Mouse (Mus musculus): ENCODE results near the gene Cpt2.
A peak's percentile ranks its signal among the peaks of the same experiment; 100 is the strongest.

Cpt2 gene

DNA sequence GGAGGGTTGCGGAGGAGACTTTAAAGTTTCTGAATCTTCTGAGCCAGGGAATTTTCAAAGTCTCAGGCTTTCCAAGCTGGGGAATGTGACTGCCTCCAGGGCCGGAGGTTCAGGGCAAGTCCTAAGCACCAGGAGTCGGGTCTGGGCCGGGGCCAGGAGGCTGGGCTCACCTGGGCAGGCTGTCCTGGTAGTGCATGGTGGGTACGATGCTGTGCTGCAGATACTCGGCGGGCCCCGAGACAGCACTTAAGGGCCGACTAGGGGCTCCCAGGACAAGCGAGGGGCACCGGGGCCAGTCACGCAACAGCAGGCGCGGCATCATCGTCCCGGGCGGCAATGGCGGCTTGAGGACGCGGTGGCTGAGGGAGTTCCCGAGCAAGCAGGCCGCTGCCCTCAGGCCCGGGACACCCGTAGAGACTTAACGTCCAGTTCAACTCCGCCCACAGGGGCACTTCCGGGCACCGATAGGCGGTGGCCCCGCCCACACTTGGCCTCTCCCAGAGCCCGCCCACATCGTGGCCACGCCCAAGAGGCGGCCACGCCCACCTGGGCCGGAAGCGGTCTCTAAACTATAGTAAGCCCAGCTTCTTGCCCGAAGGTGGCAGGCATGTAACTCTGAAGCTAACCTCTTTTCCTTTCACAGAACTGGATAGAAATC is at the start of gene Cpt2:
Gene Cpt2, minus strand, starts transcription at position 466 of the 658 bp plus-strand sequence.
- DNase-seq (ENCODE audit: extremely low read depth, low read depth, low spot score): no peak

DNA sequence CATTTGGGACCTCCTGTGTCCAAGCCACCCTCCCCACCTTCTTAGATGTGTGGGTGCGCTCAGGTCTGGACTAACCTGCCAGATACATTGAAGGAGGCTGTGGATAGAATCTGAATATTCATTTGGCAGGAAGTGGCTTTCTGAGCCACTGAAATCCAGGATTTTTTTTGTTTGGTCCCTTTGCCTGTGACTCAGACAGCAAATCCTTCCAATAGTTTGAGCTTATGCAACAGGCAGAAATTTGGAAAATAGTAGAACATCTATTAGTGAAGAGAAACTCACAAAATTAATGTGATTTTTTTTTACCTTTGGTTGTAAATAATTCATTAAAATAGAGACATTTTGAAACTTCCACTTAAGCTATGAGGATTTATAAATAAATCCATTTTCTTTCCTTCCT is 47.8 kb upstream of the Cpt2 start:
- no peak for DNase-seq (ENCODE audit: extremely low read depth, low read depth, low spot score)

GRCm38 (mm10) chr4:107969781-107970180 is 46.4 kb upstream of the Cpt2 start:
- no peak for DNase-seq (ENCODE audit: extremely low read depth, low read depth, low spot score)

DNA sequence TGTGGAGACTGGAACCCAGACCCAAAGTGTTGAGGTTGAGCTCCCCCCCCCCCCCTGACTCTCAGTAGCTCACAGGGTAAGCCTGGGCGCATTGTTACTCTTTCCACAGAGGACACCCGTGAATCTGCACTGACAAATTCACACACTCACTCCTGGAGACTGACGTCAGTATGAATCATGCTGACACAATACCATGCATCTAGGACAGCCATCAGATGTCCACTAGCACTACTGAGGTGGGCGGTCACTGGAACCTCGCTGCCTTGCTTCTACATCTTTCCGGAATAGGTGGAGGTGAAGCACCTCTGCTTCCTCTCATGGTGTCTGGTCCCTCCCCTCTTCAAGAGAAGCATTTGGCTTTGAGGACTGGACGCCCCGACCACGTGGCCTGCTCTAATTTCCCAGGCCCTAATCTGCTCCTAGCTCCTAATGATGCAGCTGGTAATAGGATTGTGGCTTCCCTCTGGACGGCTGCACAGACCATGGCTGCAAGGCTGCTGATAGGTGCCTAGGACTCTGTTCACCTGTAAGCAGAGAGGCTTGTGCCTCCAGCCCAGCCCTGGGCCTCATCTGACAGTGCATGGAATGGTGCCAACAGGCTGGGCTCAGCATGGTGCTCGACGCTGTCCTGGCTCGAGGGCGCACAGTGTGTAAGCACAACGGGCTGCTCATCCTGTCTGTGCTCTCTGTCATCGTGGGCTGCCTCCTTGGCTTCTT is 44.7 kb upstream of the Cpt2 start, which contains the start of gene Slc1a7:
Gene Slc1a7, plus strand, starts transcription at position 367 of the 717 bp plus-strand sequence.
- DNase-seq (ENCODE audit: extremely low read depth, low read depth, low spot score): no peak

GRCm38 (mm10) chr4:107966416-107967109 is 43.2 kb upstream of the Cpt2 start:
- no peak for DNase-seq (ENCODE audit: extremely low read depth, low read depth, low spot score)

- no peak for DNase-seq (ENCODE audit: extremely low read depth, low read depth, low spot score)
These were observed 39.4 kb upstream of the Cpt2 start for GRCm38 (mm10) chr4:107962792-107963191.

DNA sequence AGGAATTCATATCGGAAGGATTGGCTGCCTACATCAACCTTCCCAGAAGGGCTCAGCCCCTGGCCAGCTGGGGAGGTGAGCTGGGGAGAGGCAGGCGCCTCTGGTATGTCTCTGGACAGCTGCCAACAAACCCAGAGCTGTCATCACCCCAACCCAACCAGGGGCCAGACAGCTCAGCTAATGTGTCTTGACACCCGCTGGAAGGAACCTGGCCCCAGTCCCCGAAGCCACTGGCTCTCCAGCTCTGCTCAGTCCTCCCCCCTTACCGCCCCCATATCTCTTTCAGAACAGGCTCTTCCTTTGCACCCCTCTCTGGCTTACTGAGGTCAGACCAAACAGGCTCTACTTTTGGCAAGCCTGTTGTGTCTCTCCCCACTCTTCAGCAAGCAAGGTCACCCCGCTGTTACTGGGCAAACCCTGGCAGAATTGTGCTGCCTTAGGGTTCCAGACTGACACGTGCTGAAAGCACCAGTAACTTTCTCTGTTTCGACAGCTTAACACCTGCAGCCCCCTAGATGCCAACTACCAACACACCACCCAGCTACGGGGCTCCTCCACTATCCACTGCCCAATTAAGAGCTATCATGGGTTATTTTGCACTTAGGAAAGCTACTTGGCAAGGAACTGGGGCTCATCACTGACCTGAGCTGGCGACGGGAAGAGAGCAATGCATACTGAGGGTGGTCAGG is 38.8 kb upstream of the Cpt2 start:
- DNase-seq (ENCODE audit: extremely low read depth, low read depth, low spot score): no peak

- DNase-seq (ENCODE audit: extremely low read depth, low read depth, low spot score): no peak
These were observed 35.1 kb upstream of the Cpt2 start for GRCm38 (mm10) chr4:107958487-107958886.

GRCm38 (mm10) chr4:107955691-107956090 is 32.3 kb upstream of the Cpt2 start:
- DNase-seq (ENCODE audit: extremely low read depth, low read depth, low spot score): no peak

- DNase-seq (ENCODE audit: extremely low read depth, low read depth, low spot score): no peak
These were observed 29.4 kb upstream of the Cpt2 start for GRCm38 (mm10) chr4:107952845-107953244.

DNA sequence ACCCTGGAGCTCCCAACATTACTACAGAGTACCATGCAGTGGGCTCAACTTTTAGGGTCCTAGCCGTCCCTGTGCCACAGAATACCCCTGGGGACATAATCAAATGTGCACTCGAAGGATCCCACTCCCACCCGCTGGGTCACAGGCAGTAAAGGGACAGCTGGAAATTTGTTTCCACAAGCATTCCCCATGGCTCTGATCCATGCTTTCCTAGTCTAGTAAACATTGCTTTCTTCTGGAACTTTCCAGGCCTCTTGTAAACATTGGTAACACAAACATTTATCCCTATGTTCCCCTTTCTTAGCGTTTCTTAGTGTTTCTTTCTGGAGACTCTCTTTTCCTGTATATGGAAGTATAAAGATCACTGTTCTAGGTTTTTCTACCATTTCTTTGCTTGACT is 26.5 kb upstream of the Cpt2 start:
- DNase-seq (ENCODE audit: extremely low read depth, low read depth, low spot score): no peak

- peak; percentile 69 for DNase-seq (ENCODE audit: extremely low read depth, low read depth, low spot score)
These were observed 20.7 kb upstream of the Cpt2 start for GRCm38 (mm10) chr4:107944141-107944540.

DNA sequence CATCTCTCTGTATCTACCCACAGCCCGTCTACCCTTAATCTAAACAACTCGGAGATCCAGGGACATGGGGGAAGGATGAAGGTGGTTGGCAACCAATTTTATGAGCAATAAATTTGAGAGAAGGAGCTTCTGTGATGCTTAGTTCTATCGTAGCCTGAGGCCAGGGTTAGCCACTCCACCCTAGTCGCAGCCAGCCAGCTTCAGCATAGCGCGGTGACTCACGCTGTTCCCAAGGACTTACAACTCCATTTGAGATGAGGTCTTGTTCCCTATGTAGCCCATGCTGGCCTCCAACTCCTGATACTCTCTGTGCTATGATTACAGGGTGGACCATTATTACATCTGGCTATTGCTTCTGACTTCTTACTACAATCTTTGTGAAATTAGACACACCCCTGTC is 19.3 kb upstream of the Cpt2 start:
- DNase-seq (ENCODE audit: extremely low read depth, low read depth, low spot score): no peak

DNA sequence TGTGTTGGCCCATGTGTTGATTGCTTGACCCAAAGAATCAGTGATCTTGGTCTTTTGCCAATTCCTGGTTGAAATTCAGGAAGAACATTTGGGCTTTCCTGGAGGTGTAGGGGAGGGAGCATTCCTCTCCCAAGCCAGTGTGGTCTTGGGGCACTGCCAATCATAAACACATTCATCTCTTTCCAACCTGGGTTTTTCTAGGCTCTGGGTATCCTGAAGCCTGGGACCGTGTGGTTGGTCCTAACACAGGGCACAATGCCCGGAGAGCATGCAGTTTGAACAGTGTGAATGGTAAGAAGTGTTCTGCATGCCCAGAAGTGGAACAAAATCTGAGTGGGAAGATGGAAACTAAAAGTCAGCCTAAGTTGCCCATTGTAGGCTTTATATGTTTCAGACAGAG is 14.7 kb upstream of the Cpt2 start:
- no peak for DNase-seq (ENCODE audit: extremely low read depth, low read depth, low spot score)

- no peak for DNase-seq (ENCODE audit: extremely low read depth, low read depth, low spot score)
These were observed 13.9 kb upstream of the Cpt2 start for GRCm38 (mm10) chr4:107937338-107937737.

DNA sequence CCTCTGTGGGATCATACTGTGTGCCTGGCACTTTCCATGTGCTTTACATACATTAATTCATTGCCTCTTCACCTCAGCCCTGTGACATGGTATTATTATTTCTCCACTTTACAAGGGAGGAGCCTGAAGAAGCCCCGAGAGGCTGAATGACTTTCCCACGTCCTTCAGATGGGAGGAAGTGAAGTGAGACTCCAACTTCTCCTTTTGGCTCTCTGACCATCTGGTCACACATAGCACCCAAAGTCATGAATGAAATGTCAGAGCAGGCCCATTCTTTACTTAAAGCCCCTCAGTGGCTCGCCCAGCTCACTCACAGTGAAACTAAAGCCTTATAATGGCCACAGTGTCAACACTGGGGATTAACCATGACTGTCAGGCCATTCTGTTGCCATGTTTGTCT is 11.8 kb upstream of the Cpt2 start:
- no peak for DNase-seq (ENCODE audit: extremely low read depth, low read depth, low spot score)

DNA sequence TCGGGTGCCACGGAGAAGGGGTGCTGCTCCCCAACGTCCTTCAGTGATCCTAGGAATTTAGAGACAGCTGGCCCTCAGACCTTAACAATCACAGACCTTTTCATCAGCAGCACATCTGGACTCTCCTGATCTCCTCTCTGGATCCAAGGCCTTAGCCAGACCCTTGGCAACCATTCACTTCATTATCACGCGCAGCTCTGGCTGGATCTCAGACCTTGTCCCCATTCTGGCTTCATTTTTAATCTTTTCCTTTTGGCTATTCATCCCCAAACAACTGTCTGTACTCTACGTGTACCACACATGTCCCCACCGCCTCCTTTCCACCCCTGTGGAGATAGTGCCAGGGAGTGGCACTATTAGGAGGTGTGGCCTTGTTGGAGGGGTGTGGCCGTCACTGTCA is 9.8 kb upstream of the Cpt2 start:
- DNase-seq (ENCODE audit: extremely low read depth, low read depth, low spot score): no peak

DNA sequence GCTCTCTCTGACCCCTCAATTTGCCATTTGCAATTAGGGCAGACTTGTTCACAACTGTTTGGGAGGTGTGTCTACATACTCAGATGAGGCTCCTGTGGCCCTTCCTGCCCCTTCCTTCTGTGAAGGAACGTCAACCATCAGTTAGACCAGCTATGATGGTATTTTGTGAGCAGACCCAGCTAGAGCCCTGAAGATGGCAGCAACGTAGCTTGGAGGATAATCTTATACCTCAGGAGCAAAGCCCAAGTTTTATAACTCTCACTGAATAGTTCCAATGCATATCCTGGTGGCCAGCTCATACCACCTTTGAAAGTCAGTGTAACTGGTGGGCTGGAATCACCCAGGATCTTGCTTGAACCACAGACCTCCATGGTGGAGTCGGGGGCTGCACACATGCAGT is 8.0 kb upstream of the Cpt2 start:
- no peak for DNase-seq (ENCODE audit: extremely low read depth, low read depth, low spot score)

DNA sequence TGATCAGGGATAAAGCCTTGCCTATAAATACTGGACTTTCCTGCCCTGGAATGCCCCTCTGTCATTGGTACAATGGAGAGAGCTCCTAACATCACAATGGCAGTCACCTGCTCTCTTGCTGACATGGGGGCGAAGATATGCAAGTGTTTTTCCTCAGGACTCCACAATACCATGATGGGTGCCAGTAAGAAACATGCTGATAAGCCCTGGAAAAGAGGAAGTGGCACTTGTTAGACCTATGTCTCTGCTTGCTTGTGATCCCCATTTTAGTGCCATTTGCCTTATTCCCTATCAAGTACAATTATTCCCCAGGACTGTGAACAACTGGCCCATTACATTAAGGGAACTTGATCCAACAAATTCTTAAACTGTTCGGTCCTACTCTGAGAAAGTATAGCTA is 5.3 kb upstream of the Cpt2 start:
- no peak for DNase-seq (ENCODE audit: extremely low read depth, low read depth, low spot score)

DNA sequence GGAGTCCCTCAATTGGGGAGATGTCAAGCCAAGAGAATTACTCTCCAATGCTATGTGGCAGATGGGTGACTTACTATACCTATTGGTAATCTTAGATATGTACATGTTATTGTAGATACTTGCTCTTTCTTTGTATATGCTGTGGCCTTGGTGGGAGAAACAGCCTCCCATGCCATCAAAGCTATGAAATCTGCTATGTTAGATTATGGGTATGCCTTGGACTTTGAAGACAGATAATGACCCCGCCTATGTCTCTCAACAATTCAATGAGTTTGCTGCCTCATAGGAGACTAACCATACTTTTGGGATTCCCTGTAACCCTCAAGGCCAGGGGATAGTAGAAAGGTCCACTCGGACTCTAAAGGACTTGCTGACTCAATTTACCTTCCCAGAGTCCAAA is 4.9 kb upstream of the Cpt2 start:
- no peak for DNase-seq (ENCODE audit: extremely low read depth, low read depth, low spot score)

DNA sequence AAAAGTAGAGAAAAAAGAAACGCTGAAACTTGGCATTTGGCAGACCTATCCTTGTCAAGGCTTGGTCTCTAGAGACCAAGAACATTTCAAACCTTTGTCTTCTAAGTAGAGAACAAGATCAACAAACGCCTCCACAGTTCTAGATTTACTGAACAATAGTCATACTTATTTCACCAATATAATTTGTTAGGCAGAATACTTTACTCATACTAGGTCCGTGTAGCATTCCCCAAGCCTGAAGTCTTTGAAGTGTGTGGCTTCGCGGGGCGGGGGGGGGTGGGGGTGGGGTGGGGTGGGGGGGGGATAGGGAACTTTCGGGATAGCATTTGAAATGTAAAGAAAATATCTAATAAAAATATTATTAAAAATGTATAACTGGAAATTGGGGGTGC is 389 bp upstream of the Cpt2 start:
- DNase-seq (ENCODE audit: extremely low read depth, low read depth, low spot score): no peak

- DNase-seq (ENCODE audit: extremely low read depth, low read depth, low spot score): peak; percentile 62
These were observed 1.5 kb downstream of the Cpt2 start for GRCm38 (mm10) chr4:107921952-107922351.
